Mouse (Mus musculus) forebrain, postnatal 0 days (tissue): Measurements from ENCODE around the gene Gpc6. TPM values are rescaled to one million over a fixed set of nuclear protein-coding genes. Genes with fewer than 3 reads are reported as not detected.

Experiments used
- ATAC-seq: fragments of 200-750 bp; cut with Nextera tagmentation; 2 replicates; pipeline ENCODE4 v1.8.0; 2017; ENCODE audit warnings: mild to moderate bottlenecking, moderate library complexity
- DNase-seq: peaks from one replicate; pipeline ENCODE4 v3.0.0-alpha.2; 2015
- H3K27ac ChIP-seq: fragments of 300-500 bp; sonication (generic); 2 replicates; pipeline ENCODE4 v1.5.1; 2014; ENCODE audit warnings: low read depth, mild to moderate bottlenecking, antibody characterized with exemption, low read length, moderate library complexity, mixed read lengths
- H3K27me3 ChIP-seq: fragments of 300-500 bp; sonication (generic); 2 replicates; pipeline ENCODE4 v1.6.1; 2014; ENCODE audit warnings: mild to moderate bottlenecking, low read length, mixed read lengths; ENCODE audit not compliant: insufficient read depth
- H3K36me3 ChIP-seq: fragments of 300-500 bp; sonication (generic); 2 replicates; pipeline ENCODE4 v1.6.1; 2014; ENCODE audit warnings: mild to moderate bottlenecking, moderate library complexity; ENCODE audit not compliant: insufficient read depth
- H3K4me1 ChIP-seq: fragments of 300-500 bp; sonication (generic); 2 replicates; pipeline ENCODE4 v1.6.1; 2014; ENCODE audit warnings: antibody characterized with exemption; ENCODE audit not compliant: insufficient read depth
- H3K4me2 ChIP-seq: fragments of 300-500 bp; sonication (generic); 2 replicates; pipeline ENCODE4 v1.6.1; 2014; ENCODE audit warnings: low read depth, mild to moderate bottlenecking, moderate library complexity
- H3K4me3 ChIP-seq: fragments of 300-500 bp; sonication (generic); 2 replicates; pipeline ENCODE4 v1.5.1; 2014; ENCODE audit warnings: low read depth, low read length, mixed read lengths
- H3K9ac ChIP-seq: fragments of 300-500 bp; sonication (generic); 2 replicates; pipeline ENCODE4 v1.6.1; 2014; ENCODE audit warnings: mild to moderate bottlenecking
- H3K9me3 ChIP-seq: fragments of 300-500 bp; sonication (generic); 2 replicates; pipeline ENCODE4 v1.6.1; 2016; ENCODE audit warnings: low read length
- CTCF ChIP-seq: sonication (generic); IDR thresholded peaks from 2 replicates; pipeline ENCODE4 v1.5.1; 2016; ENCODE audit warnings: antibody characterized with exemption, control low read depth, low read depth
- WGBS: fragments of 180-500 bp; shearing (Covaris S2); extraction: QIAGEN DNeasy Blood & Tissue Kit; methylation state at CpG from one replicate; pipeline ENCODE4 v1.1.7; 2014; 5-methylcytosine and 5-hydroxymethylcytosine counted together
- polyA plus RNA-seq: library from polyadenylated mRNA; unstranded; fragments of >200 nt; fragmentation: Nextera tagmentation; extraction: Ambion mirVana; gene quantifications from 2 replicates; pipeline ENCODE4 v1.2.1, GENCODE M21; 2015
- total RNA-seq: library from RNA; depleted of rRNA; stranded (reverse); fragments of >200 nt; gene quantifications from 2 replicates; pipeline ENCODE4 v1.2.3, GENCODE M21; 2014

Gene Gpc6
- total and polyA plus RNA-seq, 2 experiments from 2014 or later, result 10.9 to 20.8 TPM

DNA sequence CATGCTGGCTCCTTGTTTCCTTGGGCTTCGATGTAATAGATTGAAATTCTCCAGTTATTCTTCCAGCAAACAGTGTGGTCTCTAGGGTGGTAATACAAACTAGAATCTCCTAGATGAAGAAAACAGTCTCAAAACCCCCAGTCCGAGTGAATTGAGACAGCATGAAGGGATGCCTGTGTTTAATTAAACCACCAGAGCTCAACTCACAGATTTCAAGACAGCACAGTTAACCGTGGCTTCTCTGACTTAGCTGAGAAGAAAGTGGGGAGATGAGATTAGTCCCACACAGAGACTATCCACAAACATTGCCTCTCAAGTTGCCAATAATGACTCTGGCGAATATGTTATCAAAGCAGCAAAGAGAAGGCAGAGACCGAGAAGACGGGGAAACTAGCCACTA lies 956.0 kb downstream of the Gpc6 start:
- no peak overlapping the region for H3K9ac ChIP-seq
- no peaks in the 10 kb centered on the region for H3K4me1 ChIP-seq
- no peak overlapping the region for H3K4me3 ChIP-seq
- H3K9me3 ChIP-seq, result no peaks in the 10 kb centered on the region
- no peak for TF ChIP-seq CTCF
- ATAC-seq, result no peak
- no peaks in the 10 kb centered on the region for H3K27me3 ChIP-seq
- no peak overlapping the region for H3K27ac ChIP-seq
- 62% methylated on average over 6 of the region's 6 CpGs for WGBS
- no peaks in the 10 kb centered on the region for H3K36me3 ChIP-seq
- DNase-seq, result no peak
- H3K4me2 ChIP-seq, result no peak overlapping the region

DNA sequence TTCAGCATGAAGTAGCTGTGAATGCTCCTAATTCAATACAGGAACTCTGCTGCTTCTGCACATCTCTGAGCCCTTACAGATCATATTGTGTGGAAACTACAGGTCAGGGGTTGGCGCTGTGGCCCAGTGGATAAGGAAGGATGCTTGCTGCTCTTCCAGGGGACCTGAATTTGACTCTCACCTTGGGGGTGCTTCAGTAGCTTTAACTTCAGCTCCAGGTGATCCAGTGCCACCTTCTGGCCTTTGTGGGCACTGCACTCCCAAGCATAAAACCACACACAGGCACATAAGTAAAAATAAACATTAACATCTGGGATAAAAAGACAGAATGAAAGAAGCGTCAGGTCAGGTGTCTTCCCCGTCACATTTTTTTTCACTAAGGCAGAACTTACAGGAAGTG lies 957.1 kb downstream of the Gpc6 start:
- Histone ChIP-seq H3K4me3 (no peak overlapping the region), H3K27me3 (no peaks in the 10 kb centered on the region), H3K9ac (no peak overlapping the region), H3K27ac (no peak overlapping the region), H3K36me3 (no peaks in the 10 kb centered on the region), H3K4me1 (no peaks in the 10 kb centered on the region), H3K4me2 (no peak overlapping the region), H3K9me3 (no peaks in the 10 kb centered on the region)
- TF ChIP-seq CTCF, result peak; percentile 83
- ATAC-seq, result no peak
- 59% methylated on average over 3 of the region's 3 CpGs for WGBS
- DNase-seq, result peak; percentile 67

DNA sequence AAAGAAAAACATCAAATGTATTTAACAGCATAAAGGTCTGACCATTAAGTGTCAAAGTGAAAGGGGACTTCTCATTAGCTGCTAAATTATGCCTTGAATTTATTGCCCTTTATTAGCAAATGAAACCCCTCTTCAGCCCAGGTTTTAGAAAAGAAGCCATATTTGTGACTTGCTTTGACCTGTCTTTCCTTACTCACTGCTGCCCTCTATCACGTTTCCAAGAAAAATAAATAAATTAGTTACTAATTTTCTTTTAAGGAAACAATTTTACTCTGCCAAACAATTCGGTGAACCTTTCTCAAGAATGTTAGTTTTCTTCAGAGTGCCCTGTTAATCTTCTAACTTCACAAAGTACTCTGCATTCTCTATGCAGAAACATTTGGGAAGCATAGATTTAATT lies 964.5 kb downstream of the Gpc6 start:
- Histone ChIP-seq H3K9me3 (no peaks in the 10 kb centered on the region), H3K4me2 (no peak overlapping the region), H3K4me1 (no peaks in the 10 kb centered on the region), H3K27ac (no peak overlapping the region), H3K27me3 (no peaks in the 10 kb centered on the region), H3K36me3 (no peaks in the 10 kb centered on the region), H3K4me3 (no peak overlapping the region), H3K9ac (no peak overlapping the region)
- ATAC-seq (no peak), DNase-seq (no peak)
- TF ChIP-seq CTCF, result peak; percentile 26; the same call in 1 of the 2 replicates
- 56% methylated on average over 2 of the region's 2 CpGs for WGBS

DNA sequence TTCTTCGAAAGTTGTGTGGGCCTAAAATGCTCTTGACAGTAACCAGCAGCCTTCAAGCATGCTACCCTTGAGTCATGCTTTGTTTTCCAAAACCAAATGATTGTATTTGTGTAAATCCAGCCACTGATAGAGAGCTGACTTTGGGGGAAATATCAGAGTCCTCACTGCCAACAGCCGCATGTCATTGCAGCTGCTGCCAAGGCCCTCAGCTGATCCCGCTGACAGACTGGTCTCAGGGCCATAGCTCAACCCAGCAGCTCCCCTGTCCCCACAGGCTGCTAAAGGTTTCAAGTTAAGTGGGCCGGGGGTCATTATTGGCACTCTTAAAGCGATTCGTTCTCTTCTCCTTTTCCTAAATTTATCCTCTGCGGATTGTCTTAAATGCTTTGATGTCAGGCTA lies 966.3 kb downstream of the Gpc6 start:
- no peak overlapping the region for H3K27ac ChIP-seq
- no peaks in the 10 kb centered on the region for H3K4me1 ChIP-seq
- no peak overlapping the region for H3K4me2 ChIP-seq
- TF ChIP-seq CTCF, result no peak
- no peak for DNase-seq
- WGBS, result 62% methylated on average over 7 of the region's 7 CpGs
- no peak for ATAC-seq
- no peaks in the 10 kb centered on the region for H3K36me3 ChIP-seq
- H3K9ac ChIP-seq, result no peak overlapping the region
- H3K4me3 ChIP-seq, result no peak overlapping the region
- H3K9me3 ChIP-seq, result no peaks in the 10 kb centered on the region
- no peaks in the 10 kb centered on the region for H3K27me3 ChIP-seq

DNA sequence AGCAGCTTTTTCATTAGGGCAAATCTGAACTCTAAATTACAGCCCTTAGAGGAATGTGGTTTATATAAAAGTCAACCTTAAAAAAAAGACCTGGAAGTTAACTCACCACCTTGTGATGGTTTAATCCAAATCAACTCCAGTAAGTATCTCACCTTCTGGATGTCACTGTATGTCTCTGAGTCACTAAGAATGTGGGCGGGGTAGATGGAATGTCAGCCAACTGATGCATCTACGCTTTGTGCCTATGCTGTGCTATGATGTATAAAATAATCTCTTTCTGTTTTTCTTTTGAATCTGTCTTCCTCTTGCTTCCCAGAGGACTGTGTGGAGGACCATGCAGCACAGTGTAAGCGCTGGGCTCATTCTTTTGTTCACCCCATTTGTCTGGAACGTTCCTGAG lies 966.9 kb downstream of the Gpc6 start:
- Histone ChIP-seq H3K4me2 (no peak overlapping the region), H3K9ac (no peak overlapping the region), H3K4me3 (no peak overlapping the region), H3K27ac (no peak overlapping the region), H3K27me3 (no peaks in the 10 kb centered on the region), H3K9me3 (no peaks in the 10 kb centered on the region), H3K36me3 (no peaks in the 10 kb centered on the region), H3K4me1 (no peaks in the 10 kb centered on the region)
- no peak for TF ChIP-seq CTCF
- 90% methylated on average over 4 of the region's 4 CpGs for WGBS
- no peak for DNase-seq
- ATAC-seq, result no peak

DNA sequence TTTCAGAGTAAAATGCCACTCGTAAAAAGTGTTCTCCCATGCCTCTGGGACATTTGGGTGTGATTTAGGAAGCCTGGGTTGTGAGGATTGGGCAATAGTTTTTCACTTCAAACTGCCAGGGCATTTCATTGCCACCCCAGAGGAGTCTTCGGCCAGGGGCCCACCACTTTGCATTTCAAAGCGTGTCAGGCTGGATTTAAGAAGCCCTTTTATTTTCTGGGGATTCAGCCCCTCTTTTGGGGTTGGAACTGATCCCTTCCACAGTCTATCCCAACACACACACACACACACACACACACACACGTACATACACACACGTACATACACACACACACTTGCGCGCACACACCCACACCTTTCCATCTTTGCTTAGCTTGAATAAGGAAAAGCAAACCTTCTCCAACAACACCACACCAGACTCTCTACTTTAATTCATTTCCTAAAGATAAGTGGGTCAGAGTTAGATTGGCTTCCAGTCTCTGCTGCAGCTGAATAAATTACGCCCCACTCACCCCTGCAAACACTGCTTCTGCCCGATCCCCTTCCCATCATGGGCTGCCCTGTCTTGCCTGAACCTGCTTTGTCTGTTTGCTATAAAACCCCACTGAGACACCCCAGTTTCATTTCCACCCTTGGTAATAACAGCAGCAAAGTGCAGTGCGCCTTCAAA lies 969.9 kb downstream of the Gpc6 start:
- Histone ChIP-seq H3K27ac (peak overlapping the region; percentile 66; the same call in 1 of the 2 replicates), H3K9ac (peak overlapping the region; percentile 35), H3K36me3 (no peaks in the 10 kb centered on the region), H3K9me3 (no peaks in the 10 kb centered on the region), H3K4me3 (peak overlapping the region; percentile 30), H3K4me1 (no peaks in the 10 kb centered on the region), H3K27me3 (no peaks in the 10 kb centered on the region), H3K4me2 (peak overlapping the region; percentile 49)
- DNase-seq (no peak), ATAC-seq (peak; percentile 83)
- TF ChIP-seq CTCF, result no peak
- 40% methylated on average over 10 of the region's 10 CpGs for WGBS

DNA sequence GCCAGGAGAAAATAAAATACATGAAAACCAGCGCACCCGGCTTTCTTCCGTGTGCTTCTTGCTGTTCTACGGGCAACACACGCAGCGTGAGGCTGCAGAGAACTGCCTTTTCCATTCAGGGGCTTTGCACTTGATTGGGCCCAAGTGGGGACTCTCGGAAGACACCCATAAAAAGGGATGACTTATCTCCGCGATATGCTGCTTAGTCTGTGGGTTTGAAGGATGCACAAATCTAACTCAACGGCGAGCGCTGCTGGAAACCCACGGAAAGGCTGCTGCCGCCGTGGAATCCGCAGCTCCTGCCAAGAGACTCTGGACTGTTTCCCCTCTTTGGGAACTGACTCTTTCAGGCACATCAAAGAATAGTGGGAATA lies 970.4 kb downstream of the Gpc6 start:
- DNase-seq, result peak; percentile 50
- WGBS, result 36% methylated on average over 16 of the region's 16 CpGs
- peak overlapping the region; percentile 35 for H3K9ac ChIP-seq

More for the DNA sequence above, 970.4 kb downstream of the Gpc6 start:
- Histone ChIP-seq H3K4me1 (no peaks in the 10 kb centered on the region), H3K4me3 (peak overlapping the region; percentile 30), H3K9me3 (no peaks in the 10 kb centered on the region), H3K27ac (peak overlapping the region; percentile 66; the same call in 1 of the 2 replicates), H3K36me3 (no peaks in the 10 kb centered on the region), H3K27me3 (no peaks in the 10 kb centered on the region), H3K4me2 (peak overlapping the region; percentile 49)
- ATAC-seq, result peak; percentile 46
- no peak for TF ChIP-seq CTCF
